Mouse (Mus musculus) liver, embryonic 15.5 days (tissue): ENCODE measurements around the gene Gm3476. TPM values are rescaled to one million over a fixed set of nuclear protein-coding genes. Genes with fewer than 3 reads are reported as not detected.
"Not testable (repeated sequence)": the region's sequence is repeated elsewhere in the genome, so short reads cannot be mapped to it uniquely, and the experiment has no call there.

Experiments
- ATAC-seq: fragments of 200-750 bp; cut with Nextera tagmentation; 2 replicates; pipeline ENCODE4 v1.8.0; 2017; ENCODE audit warnings: moderate number of reproducible peaks, mild to moderate bottlenecking, moderate library complexity; ENCODE audit not compliant: insufficient read depth
- H3K27ac ChIP-seq: fragments of 300-500 bp; sonication (generic); replicated peaks from 2 replicates; pipeline ENCODE4 v1.5.1; 2015; ENCODE audit warnings: mild to moderate bottlenecking, inconsistent platforms
- H3K27me3 ChIP-seq: fragments of 300-500 bp; sonication (generic); 2 replicates; pipeline ENCODE4 v1.6.1; 2015; ENCODE audit warnings: mild to moderate bottlenecking, inconsistent platforms
- H3K36me3 ChIP-seq: fragments of 300-500 bp; sonication (generic); replicated peaks from 2 replicates; pipeline ENCODE4 v1.6.1; 2015; ENCODE audit warnings: moderate library complexity, mild to moderate bottlenecking, inconsistent platforms
- H3K4me1 ChIP-seq: fragments of 300-500 bp; sonication (generic); replicated peaks from 2 replicates; pipeline ENCODE4 v1.6.1; 2015; ENCODE audit warnings: inconsistent platforms
- H3K4me2 ChIP-seq: fragments of 300-500 bp; sonication (generic); 2 replicates; pipeline ENCODE4 v1.6.1; 2015; ENCODE audit warnings: moderate library complexity, mild to moderate bottlenecking, inconsistent platforms
- H3K4me3 ChIP-seq: fragments of 300-500 bp; sonication (generic); replicated peaks from 2 replicates; pipeline ENCODE4 v1.5.1; 2015; ENCODE audit warnings: mild to moderate bottlenecking, inconsistent platforms
- H3K9ac ChIP-seq: fragments of 300-500 bp; sonication (generic); 2 replicates; pipeline ENCODE4 v1.6.1; 2015; ENCODE audit warnings: moderate library complexity, mild to moderate bottlenecking, inconsistent platforms
- H3K9me3 ChIP-seq: fragments of 300-500 bp; sonication (generic); replicated peaks from 2 replicates; pipeline ENCODE4 v1.6.1; 2016; ENCODE audit warnings: inconsistent platforms
- WGBS: fragments of 180-500 bp; shearing (Covaris S2); methylation state at CpG from one replicate; pipeline ENCODE4 v1.1.7; 2015; ENCODE audit warnings: mixed read lengths; ENCODE audit not compliant: insufficient replicate concordance; 5-methylcytosine and 5-hydroxymethylcytosine counted together
- polyA plus RNA-seq: library from polyadenylated mRNA; unstranded; fragments of >200 nt; fragmentation: Nextera tagmentation; extraction: Ambion mirVana; gene quantifications from 2 replicates; pipeline ENCODE4 v1.2.1, GENCODE M21; 2015

Gm3476 gene
- not detected in 2 replicates for polyA plus RNA-seq

DNA sequence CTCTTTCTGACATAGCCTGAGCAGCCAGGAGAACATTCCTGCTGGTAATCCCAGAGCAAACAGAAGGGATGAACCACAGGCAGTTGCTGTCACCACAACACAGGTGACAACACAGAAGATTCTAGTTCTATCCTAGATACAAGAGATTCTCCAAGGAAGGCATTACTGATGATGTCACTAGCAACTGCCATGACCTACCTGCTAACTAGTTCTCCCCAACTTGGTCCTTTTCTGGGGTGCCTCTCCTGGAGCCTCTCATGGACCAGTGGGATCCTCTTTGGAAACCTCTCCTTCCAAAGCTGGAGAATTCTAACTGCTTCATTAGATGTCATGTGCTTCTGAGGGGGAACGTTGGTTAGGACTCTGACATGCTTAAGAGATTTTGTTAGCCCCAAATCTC is at the start of gene Gm3476:
Gm3476 (minus strand) TSS at position 101 of the 400 bp plus-strand sequence.
- not testable (repeated sequence) for H3K36me3 ChIP-seq, H3K4me1 ChIP-seq, H3K9me3 ChIP-seq, H3K27me3 ChIP-seq, H3K4me3 ChIP-seq, H3K9ac ChIP-seq, ATAC-seq, H3K27ac ChIP-seq, H3K4me2 ChIP-seq
- no CpG with 5 or more reads among the region's 1 CpGs for WGBS

DNA sequence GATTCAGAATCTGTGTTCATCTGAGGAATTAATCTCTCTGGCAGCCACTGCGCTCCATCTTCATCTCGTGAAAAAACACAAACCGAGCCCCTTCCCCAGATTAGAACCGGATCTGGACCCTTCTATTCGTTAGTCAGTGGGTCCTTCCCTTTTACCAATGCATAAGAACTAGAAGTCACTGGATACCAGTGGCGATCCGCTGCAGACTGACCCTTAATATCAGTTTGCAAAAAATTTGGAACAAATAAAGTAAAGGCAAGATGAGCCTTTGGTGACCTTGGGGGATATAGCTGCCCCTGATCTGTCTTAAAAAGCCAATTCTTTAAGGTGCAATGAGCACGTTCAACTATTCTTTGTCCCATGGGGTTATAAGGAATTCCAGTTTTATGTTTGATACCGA is 37.9 kb upstream of the Gm3476 start:
- not testable (repeated sequence) for H3K27ac ChIP-seq, H3K36me3 ChIP-seq, H3K4me1 ChIP-seq, H3K27me3 ChIP-seq, H3K9ac ChIP-seq, H3K4me2 ChIP-seq, H3K4me3 ChIP-seq, H3K9me3 ChIP-seq, ATAC-seq
- WGBS = 74% methylated on average over 6 of the region's 9 CpGs

DNA sequence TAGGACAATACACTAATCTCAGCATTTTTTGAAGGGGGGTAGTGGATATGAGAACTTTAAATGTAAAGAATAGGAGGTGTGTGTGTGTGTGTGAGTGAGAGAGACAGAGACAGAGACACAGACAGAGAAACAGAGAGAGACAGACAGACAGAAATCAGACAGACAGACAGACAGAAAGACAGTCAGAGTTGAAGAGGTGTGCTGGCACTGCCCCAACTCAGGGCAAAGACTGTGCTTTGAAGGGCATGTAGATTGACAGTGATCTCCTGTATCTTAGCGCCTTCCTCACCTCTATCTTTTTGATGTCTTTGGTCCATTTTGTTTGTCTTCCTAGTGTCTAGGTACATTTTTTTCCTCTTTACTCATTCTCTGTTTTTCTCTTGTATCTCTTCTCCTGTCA is 35.5 kb upstream of the Gm3476 start:
- not testable (repeated sequence) for H3K27me3 ChIP-seq, H3K4me3 ChIP-seq, H3K36me3 ChIP-seq, H3K4me1 ChIP-seq, H3K4me2 ChIP-seq, H3K27ac ChIP-seq, ATAC-seq, H3K9me3 ChIP-seq, H3K9ac ChIP-seq
- WGBS = 80% methylated on average over 1 of the region's 1 CpGs

DNA sequence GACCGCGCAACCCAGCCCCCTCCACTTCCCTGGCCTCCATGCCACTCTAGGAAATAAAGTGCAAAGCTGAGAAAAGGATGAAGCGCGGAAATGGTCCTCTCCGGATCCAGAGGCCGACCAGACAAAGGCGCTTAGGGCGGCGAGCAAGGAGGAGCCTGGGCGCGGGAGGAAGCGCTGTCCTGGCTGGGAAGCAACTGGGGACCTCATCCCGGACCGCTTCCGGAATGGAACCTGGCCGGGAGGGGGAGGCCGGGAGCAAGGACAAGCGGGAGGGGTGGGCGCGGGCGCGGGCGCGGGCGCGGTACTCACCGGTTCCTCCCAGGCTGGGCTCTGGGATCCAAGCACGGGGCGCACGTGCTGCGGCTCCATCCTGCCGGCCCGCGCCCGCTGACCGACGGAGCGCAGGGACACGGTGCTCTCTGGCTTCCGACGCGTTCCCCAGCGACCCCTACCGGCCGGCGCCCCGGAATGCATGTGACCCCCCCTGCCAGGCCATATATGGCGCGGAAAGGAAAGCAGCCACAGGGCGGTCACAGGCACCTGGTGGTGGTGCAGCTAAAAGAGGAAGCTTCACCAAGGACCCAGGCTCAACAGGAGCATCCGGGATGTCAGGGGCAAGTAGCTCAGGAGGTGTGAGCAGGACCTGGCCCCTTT is 17.2 kb downstream of the Gm3476 start, which contains the start of gene Gm3468:
Gm3468 (minus strand) TSS at position 394 of the 654 bp plus-strand sequence.
- not testable (repeated sequence) for H3K4me3 ChIP-seq, H3K9ac ChIP-seq, H3K9me3 ChIP-seq, H3K36me3 ChIP-seq, ATAC-seq, H3K4me1 ChIP-seq, H3K27ac ChIP-seq, H3K27me3 ChIP-seq
- WGBS = under 1% methylated on average over 47 of the region's 51 CpGs
- H3K4me2 ChIP-seq = peak within 1 kb of the TSS; percentile 39; the same call in 1 of the 2 replicates

DNA sequence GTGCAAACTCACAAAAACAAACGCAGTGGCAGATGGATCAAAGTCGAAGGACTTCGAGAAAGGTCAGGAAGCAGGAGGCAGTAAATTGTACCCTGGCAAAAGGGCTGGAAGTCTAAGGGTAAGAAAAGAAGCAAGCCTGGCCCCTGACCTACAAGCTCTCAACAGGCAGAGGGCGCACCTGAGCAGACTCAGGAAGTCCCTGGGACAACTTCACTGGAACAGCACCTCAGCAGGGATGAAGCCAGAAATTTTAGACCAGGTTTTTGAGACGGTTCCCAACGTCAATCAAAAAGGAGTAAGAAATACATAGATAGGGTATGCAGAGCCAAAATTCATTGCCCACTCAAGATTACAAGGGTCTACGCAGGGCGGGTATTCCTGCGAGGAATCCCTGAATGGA is 18.1 kb downstream of the Gm3476 start:
- H3K36me3 ChIP-seq, H3K27me3 ChIP-seq, H3K4me3 ChIP-seq, H3K4me1 ChIP-seq, H3K9me3 ChIP-seq, ATAC-seq, H3K27ac ChIP-seq, H3K9ac ChIP-seq, H3K4me2 ChIP-seq: not testable (repeated sequence)
- WGBS = 9% methylated on average over 9 of the region's 9 CpGs

DNA sequence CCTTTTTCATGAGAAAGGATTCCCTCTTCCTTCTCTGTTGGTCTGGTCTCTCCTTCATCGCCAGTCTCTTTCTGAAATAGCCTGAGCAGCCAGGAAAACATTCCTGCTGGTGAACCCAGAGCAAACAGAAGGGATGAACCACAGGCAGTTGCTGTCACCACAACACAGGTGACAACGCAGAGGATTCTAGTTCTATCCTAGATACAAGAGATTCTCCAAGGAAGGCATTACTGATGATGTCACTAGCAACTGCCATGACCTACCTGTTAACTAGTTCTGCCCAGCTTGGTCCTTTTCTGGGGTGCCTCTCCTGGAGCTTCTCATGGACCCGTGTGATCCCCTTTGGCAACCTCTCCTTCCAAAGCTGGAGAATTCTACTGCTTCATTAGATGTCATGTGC is 31.8 kb downstream of the Gm3476 start, which contains the start of gene Gm8206:
Gm8206 (minus strand) TSS at position 101 of the 400 bp plus-strand sequence.
- not testable (repeated sequence) for H3K9ac ChIP-seq, ATAC-seq, H3K4me1 ChIP-seq, H3K27ac ChIP-seq, H3K36me3 ChIP-seq, H3K4me2 ChIP-seq, H3K9me3 ChIP-seq, H3K27me3 ChIP-seq, H3K4me3 ChIP-seq
- 44% methylated on average over 2 of the region's 3 CpGs for WGBS

DNA sequence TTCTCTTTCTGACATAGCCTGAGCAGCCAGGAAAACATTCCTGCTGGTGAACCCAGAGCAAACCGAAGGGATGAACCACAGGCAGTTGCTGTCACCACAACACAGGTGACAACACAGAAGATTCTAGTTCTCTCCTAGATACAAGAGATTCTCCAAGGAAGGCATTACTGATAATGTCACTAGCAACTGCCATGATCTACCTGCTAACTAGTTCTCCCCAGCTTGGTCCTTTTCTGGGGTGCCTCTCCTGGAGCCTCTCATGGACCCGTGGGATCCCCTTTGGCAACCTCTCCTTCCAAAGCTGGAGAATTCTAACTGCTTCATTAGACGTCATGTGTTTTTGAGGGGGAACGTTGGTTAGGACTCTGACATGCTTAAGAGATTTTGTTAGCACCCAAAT is 67.4 kb downstream of the Gm3476 start, which contains the start of gene Gm6337:
Gm6337 (minus strand) TSS at position 101 of the 400 bp plus-strand sequence.
- 49% methylated on average over 3 of the region's 4 CpGs for WGBS
- not testable (repeated sequence) for H3K9me3 ChIP-seq, H3K27me3 ChIP-seq, H3K27ac ChIP-seq, H3K4me2 ChIP-seq, ATAC-seq, H3K4me3 ChIP-seq, H3K9ac ChIP-seq, H3K4me1 ChIP-seq, H3K36me3 ChIP-seq

Other genes with a start within 250 kb of the Gm3476 start
- not detected in 2 replicates for gene Gm8237, start 245.4 kb downstream of the Gm3476 start, polyA plus RNA-seq
- not detected in 2 replicates for gene Gm3248, start 164.1 kb downstream of the Gm3476 start, polyA plus RNA-seq
- not detected in 2 replicates for gene Gm3453, start 146.7 kb downstream of the Gm3476 start, polyA plus RNA-seq
- not detected in 2 replicates for gene Gm6337, start 67.5 kb downstream of the Gm3476 start, polyA plus RNA-seq
- not detected in 2 replicates for gene Gm8206, start 31.9 kb downstream of the Gm3476 start, polyA plus RNA-seq
- gene Gm3468, start 17.1 kb downstream of the Gm3476 start, polyA plus RNA-seq = not detected in 2 replicates
- not detected in 2 replicates for gene Gm21560, start 93.5 kb upstream of the Gm3476 start, polyA plus RNA-seq
- not detected in 2 replicates for gene Gm3411, start 161.4 kb upstream of the Gm3476 start, polyA plus RNA-seq
- not detected in 2 replicates for gene Gm21103, start 179.0 kb upstream of the Gm3476 start, polyA plus RNA-seq
- not detected in 2 replicates for gene Gm3618, start 217.9 kb upstream of the Gm3476 start, polyA plus RNA-seq